ENCODE assay signal across 10 mouse cellular contexts in genomic region chr4:82762430-82763119, GRCm38 (mm10). TPM values are rescaled to one million over a fixed set of nuclear protein-coding genes. Genes with fewer than 3 reads are reported as not detected.
DNase-seq lines count a peak whose midpoint lies in the region; ATAC-seq and TF ChIP-seq lines count a peak whose summit lies in the region.
"Had no signal": no experiment of that assay in that cellular context is flagged by ENCODE, and none has a peak within 500 bp of the region (broad histone marks: within the 10 kb centered on the region; RNA-seq: fewer than 3 reads in every experiment).

No protein-coding gene starts in this region.

- H3K36me3 ChIP-seq in forebrain, embryonic 11.5 days (ENCODE audit: control insufficient read depth, insufficient read depth, low read length): no peaks in the 10 kb centered on the region
- H3K36me3 ChIP-seq in forebrain, embryonic 15.5 days: no peaks in the 10 kb centered on the region
- no peaks in the 10 kb centered on the region for H3K36me3 ChIP-seq in C2C12 (ENCODE audit: control insufficient read depth, insufficient read depth)
- H3K36me3 ChIP-seq in forebrain, embryonic 13.5 days (ENCODE audit: poor library complexity, severe bottlenecking): no peaks in the 10 kb centered on the region
- no peaks in the 10 kb centered on the region for H3K36me3 ChIP-seq in limb, embryonic 14.5 days (ENCODE audit: control insufficient read depth, insufficient read depth, low read length)

- WGBS in forebrain, embryonic 11.5 days: 10% methylated on average over 10 of the region's 10 CpGs
- WGBS in forebrain, embryonic 15.5 days: 8% methylated on average over 10 of the region's 10 CpGs
- 9% methylated on average over 10 of the region's 10 CpGs for WGBS in forebrain, embryonic 13.5 days
- WGBS in limb, embryonic 14.5 days: 4% methylated on average over 10 of the region's 10 CpGs

- peaks cover 8% of the 10 kb centered on the region; the same call in 1 of the 2 replicates for H3K4me1 ChIP-seq in forebrain, embryonic 11.5 days (replicated peaks; ENCODE audit: control insufficient read depth, insufficient read depth, low read length)
- H3K4me1 ChIP-seq in forebrain, embryonic 15.5 days: peaks cover 13% of the 10 kb centered on the region; the same call in 1 of the 2 replicates
- peaks cover 26% of the 10 kb centered on the region for H3K4me1 ChIP-seq in forebrain, embryonic 13.5 days
- H3K4me1 ChIP-seq in limb, embryonic 14.5 days (ENCODE audit: control insufficient read depth, insufficient read depth, low read length): peaks cover 31% of the 10 kb centered on the region

- H3K79me2 ChIP-seq in C2C12 (ENCODE audit: control insufficient read depth, insufficient read depth): no peaks in the 10 kb centered on the region

- TF ChIP-seq CTCF in C2C12 (IDR thresholded peaks at IDR 0.05; ENCODE audit: control insufficient read depth, insufficient read depth, insufficient read length): no peak

- no peaks in the 10 kb centered on the region for H3K27me3 ChIP-seq in forebrain, embryonic 11.5 days (ENCODE audit: control insufficient read depth, insufficient read depth, low read length)
- H3K27me3 ChIP-seq in forebrain, embryonic 15.5 days: no peaks in the 10 kb centered on the region
- H3K27me3 ChIP-seq in C2C12 (ENCODE audit: control insufficient read depth, insufficient read depth, insufficient read length): no peaks in the 10 kb centered on the region
- H3K27me3 ChIP-seq in forebrain, embryonic 13.5 days: no peaks in the 10 kb centered on the region
- H3K27me3 ChIP-seq in limb, embryonic 14.5 days (ENCODE audit: control insufficient read depth, insufficient read depth, low read length): no peaks in the 10 kb centered on the region

- no peak overlapping the region for H3K27ac ChIP-seq in forebrain, embryonic 11.5 days (ENCODE audit: low read depth, low read length)
- no peak overlapping the region for H3K27ac ChIP-seq in forebrain, embryonic 15.5 days (replicated peaks)
- H3K27ac ChIP-seq in forebrain, embryonic 13.5 days: no peak overlapping the region
- H3K27ac ChIP-seq in limb, embryonic 14.5 days (replicated peaks; ENCODE audit: low read depth, low read length): peak overlapping the region; percentile 56

- TF ChIP-seq POLR2A in limb, embryonic 14.5 days (IDR thresholded peaks at IDR 0.05; ENCODE audit: borderline replicate concordance, extremely low read depth, insufficient read depth, insufficient read length): no peak

- 0 out of 2 replicates have a peak, but pooled peaks have one; percentile 29 for ATAC-seq in forebrain, embryonic 11.5 days (replicated peaks; ENCODE audit: low FRiP score)
- ATAC-seq in forebrain, embryonic 15.5 days (replicated peaks): no peak
- peak; percentile 38; the same call in 1 of the 2 replicates for ATAC-seq in forebrain, embryonic 13.5 days
- peak; percentile 87 for ATAC-seq in limb, embryonic 14.5 days (ENCODE audit: low FRiP score, low read depth)
- ATAC-seq: liver, postnatal 0 days had no signal

- H3K9ac ChIP-seq in forebrain, embryonic 11.5 days (ENCODE audit: low read length): no peak overlapping the region
- H3K9ac ChIP-seq in forebrain, embryonic 15.5 days (replicated peaks): no peak overlapping the region
- no peak overlapping the region; the same call in 1 of the 2 replicates for H3K9ac ChIP-seq in forebrain, embryonic 13.5 days
- H3K9ac ChIP-seq in limb, embryonic 14.5 days (ENCODE audit: low read depth, low read length, severe bottlenecking): no peak overlapping the region
- H3K9ac ChIP-seq: liver, postnatal 0 days had no signal

- no peaks in the 10 kb centered on the region for H3K79me3 ChIP-seq in C2C12 (ENCODE audit: low read depth)

- DNase-seq in forebrain, embryonic 11.5 days (ENCODE audit: low spot score): no peak
- DNase-seq in limb, embryonic 14.5 days (ENCODE audit: low spot score): peak; percentile 93
- no peak for DNase-seq in layer of hippocampus, postnatal 10 days (ENCODE audit: low spot score in 2 of 2)
- DNase-seq in right cerebral cortex, postnatal 14 days: no peak
- DNase-seq in layer of hippocampus, adult 18-20 months (ENCODE audit: low spot score in 2 of 2): no peak
- DNase-seq: B cell, adult 2 months; liver, postnatal 0 days had no signal

- no peaks in the 10 kb centered on the region for H3K9me3 ChIP-seq in forebrain, embryonic 11.5 days (ENCODE audit: control insufficient read depth, low read length)
- no peaks in the 10 kb centered on the region for H3K9me3 ChIP-seq in forebrain, embryonic 15.5 days
- H3K9me3 ChIP-seq in forebrain, embryonic 13.5 days (replicated peaks): no peaks in the 10 kb centered on the region
- H3K9me3 ChIP-seq in limb, embryonic 14.5 days (ENCODE audit: control insufficient read depth, low read length): no peaks in the 10 kb centered on the region

- H3ac ChIP-seq in C2C12 (ENCODE audit: control insufficient read depth, insufficient read length, low read depth): no peak overlapping the region

- H3K4me3 ChIP-seq in forebrain, embryonic 11.5 days (ENCODE audit: low read depth, low read length): no peak overlapping the region
- H3K4me3 ChIP-seq in forebrain, embryonic 15.5 days: no peak overlapping the region
- no peak overlapping the region for H3K4me3 ChIP-seq in C2C12 (ENCODE audit: insufficient read depth, poor library complexity, severe bottlenecking)
- no peak overlapping the region for H3K4me3 ChIP-seq in forebrain, embryonic 13.5 days
- no peak overlapping the region for H3K4me3 ChIP-seq in limb, embryonic 14.5 days (replicated peaks; ENCODE audit: low read length)

- H3K4me2 ChIP-seq in forebrain, embryonic 11.5 days (ENCODE audit: low read depth, low read length, severe bottlenecking): no peak overlapping the region
- H3K4me2 ChIP-seq in forebrain, embryonic 15.5 days (replicated peaks): no peak overlapping the region
- H3K4me2 ChIP-seq in forebrain, embryonic 13.5 days: peak overlapping the region; percentile 14; the same call in 1 of the 2 replicates
- H3K4me2 ChIP-seq in limb, embryonic 14.5 days (replicated peaks; ENCODE audit: low read depth, low read length, severe bottlenecking): peak overlapping the region; percentile 27

TF ChIP-seq in C2C12, 6 proteins besides CTCF, POLR2A, EP300 and RAD21:
- TF ChIP-seq MAX (IDR thresholded peaks at IDR 0.05) (no peak), MYOD1 (IDR thresholded peaks at IDR 0.05; ENCODE audit: control insufficient read depth, insufficient read length, low read depth) (peak; percentile 69), FOSL1 (IDR thresholded peaks at IDR 0.05; ENCODE audit: insufficient read depth, low read length, poor library complexity, severe bottlenecking) (no peak), MYOG (IDR thresholded peaks at IDR 0.05; ENCODE audit: control insufficient read depth, extremely low read depth, insufficient read length) (no peak)
TF ChIP-seq in C2C12: peak in this region for 1.

RNA-seq across cellular contexts. Expression of gene Nfib, which starts 57.0 kb away (rescaled TPM):
- 49.7 and 58.4 TPM in 2 replicates for polyA plus RNA-seq in forebrain, embryonic 11.5 days (2014; fragmentation: Nextera tagmentation; extraction: Ambion mirVana)
- 282 and 283 TPM in 2 replicates for polyA plus RNA-seq in forebrain, embryonic 15.5 days (2015; fragmentation: Nextera tagmentation; extraction: Ambion mirVana)
- polyA plus RNA-seq in C2C12 (2012; fragmentation: generic; extraction: Trizol): 5.1 TPM
- 170 and 204 TPM in 2 replicates for polyA plus RNA-seq in forebrain, embryonic 13.5 days (2015; fragmentation: Nextera tagmentation; extraction: Ambion mirVana)
- 57.3 and 58.2 TPM in 2 replicates for polyA plus RNA-seq in limb, embryonic 14.5 days (2012; rRNA removed)
- polyA plus RNA-seq in limb, embryonic 14.5 days (2014; fragmentation: Nextera tagmentation; extraction: Ambion mirVana): 126 and 144 TPM in 2 replicates
- total RNA-seq in layer of hippocampus, postnatal 10 days (2021): 100 to 1,000 TPM; 218 to 236 TPM
- total RNA-seq in layer of hippocampus, adult 18-20 months (2021): 100 to 1,000 TPM; 153 to 156 TPM

Comparison
In these comparisons a context has a peak if more than half of its experiments do, and no peak if none do; other contexts are left out.
1. H3K4me2 ChIP-seq: peak in forebrain, embryonic 13.5 days (single experiment) and limb, embryonic 14.5 days (single experiment); none in forebrain, embryonic 11.5 days (single experiment) and forebrain, embryonic 15.5 days (single experiment).